Mouse (Mus musculus) liver (tissue): ENCODE data around the gene Efr3b.

Experiments
- DNase-seq: peaks from one replicate; pipeline ENCODE4 v3.0.0-alpha.2; 2020; ENCODE audit warnings: mixed read lengths

The Efr3b gene

DNA sequence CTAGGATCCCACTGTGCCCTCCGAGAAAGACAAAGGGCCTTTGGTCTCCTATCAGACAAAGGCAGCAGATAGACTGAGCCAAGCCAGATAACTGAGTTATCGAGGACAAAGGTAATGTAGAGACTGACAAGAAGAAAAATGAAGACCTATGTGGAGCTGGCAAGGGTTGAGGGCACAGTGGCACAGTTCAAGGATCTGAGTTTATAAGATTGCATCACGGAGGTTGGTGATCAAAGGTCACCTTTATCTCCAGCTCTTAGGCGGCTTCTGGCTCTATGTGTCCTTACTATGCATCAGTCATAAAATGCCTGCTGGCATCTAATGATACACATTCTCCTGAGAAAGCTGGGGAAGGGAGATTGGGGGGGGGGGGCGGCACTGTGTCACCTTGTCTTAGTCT lies 2.6 kb downstream of the Efr3b start:
- DNase-seq: no peak

DNA sequence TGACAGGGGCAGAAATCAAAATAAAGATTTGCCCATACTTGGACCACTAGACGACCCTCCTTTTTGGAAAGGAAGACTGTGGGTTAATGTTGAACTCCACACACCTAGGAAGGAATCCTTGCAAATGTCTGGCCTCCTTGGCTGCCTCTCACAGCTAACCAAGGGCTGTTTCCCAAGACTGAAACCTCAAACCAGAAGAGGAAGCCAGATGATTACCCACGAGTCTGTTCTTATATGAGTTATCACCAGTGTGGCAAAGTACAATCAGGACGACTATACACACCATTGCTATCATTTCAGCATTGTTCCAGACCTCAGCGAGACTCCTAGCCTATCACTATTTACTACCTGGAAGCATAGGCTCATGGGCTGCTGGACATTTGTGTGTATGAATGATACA lies 9.7 kb downstream of the Efr3b start:
- no peak for DNase-seq

DNA sequence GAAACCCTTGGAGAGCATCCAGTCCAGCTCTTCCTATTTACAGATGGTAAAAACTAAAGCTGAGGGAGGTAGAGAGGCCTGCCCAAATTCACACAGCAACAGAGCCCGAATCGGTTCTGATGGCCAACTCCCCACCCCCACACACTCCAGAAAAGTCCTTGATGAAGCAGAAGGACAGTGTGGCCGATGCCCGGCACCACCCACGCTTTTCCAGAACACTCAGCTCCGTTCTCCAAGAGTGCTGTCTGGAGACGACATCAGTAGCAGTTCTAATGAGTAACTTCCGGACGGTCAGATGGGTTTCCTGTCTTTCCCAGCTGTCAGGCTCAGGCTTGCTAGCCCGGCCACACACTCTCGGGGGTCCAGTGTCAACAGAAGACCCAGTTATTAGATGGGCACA lies 10.2 kb downstream of the Efr3b start:
- no peak for DNase-seq

DNA sequence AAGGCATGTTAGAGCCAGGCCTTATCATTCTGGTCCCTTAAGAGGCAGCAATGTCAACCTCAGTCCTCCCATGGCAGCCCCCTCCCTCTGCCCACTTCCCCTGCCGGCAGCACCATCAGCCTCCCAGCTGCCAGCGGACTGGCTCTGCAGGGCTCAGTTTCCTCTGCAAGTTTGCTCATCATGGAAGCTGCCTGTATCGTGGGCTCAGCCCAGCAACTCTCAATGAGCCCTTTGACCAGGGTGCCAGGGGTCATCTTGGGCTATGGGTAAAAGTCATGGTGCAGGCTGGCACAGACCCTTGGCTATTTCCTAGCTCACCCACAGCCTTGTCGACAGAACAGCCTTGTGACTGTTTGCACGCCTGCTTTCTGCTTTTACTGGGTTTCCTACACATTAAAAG lies 14.4 kb downstream of the Efr3b start:
- DNase-seq: no peak

DNA sequence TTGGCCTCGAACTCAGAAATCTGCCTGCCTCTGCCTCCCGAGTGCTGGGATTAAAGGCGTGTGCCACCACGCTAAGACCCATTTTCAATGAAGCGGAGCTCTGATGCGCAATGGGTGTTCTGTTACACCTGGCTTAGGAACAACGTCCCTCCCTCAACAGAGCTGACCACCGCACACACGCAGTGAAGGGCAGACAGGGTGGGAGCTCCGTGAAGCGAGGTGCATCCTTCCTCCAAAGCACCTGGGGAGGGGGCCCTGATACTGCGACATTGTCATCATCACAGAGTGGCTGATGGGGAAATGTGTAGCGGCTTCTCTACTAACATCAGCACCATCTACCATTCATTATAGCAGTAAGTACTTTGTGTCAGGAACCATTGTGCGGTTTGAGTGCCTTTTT lies 15.2 kb downstream of the Efr3b start:
- no peak for DNase-seq

DNA sequence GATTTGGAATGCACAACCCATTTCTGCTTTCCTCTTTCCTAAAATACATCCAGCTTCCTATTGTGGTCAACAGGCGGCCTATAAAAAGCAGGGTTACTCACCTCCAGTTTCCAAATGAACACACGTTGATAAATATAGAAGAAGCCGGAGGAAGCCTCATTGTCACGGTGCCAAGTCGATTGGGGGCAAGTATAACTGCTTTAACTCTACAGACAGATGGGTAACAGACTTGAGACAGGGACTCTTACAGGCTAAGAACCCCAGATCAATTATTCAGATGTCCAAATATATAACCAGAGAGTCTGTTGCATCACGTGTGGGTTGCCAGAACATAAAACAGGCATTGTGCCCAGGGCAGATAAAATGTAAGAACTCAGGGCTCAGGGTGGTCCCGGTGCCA lies 15.9 kb downstream of the Efr3b start:
- DNase-seq: no peak

DNA sequence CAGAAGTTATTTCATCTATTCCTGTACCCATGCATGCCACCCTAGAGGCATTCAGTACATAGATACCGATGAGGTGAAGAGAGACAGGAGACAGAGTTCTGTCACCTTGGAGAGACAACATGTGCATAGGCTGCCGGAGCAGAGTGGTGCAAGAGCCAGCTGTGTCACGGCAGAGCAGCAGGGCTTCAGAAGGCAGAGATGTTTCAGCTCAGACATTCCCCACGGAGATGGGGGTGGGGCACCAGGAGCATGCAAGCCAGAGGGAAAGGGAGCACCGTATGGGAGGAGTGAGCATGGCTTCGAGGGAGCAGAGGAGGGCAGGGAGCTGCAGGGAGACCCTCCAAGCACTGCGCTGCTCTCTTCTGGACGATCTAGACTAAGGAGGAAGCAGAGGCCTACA lies 18.2 kb downstream of the Efr3b start:
- DNase-seq: no peak

DNA sequence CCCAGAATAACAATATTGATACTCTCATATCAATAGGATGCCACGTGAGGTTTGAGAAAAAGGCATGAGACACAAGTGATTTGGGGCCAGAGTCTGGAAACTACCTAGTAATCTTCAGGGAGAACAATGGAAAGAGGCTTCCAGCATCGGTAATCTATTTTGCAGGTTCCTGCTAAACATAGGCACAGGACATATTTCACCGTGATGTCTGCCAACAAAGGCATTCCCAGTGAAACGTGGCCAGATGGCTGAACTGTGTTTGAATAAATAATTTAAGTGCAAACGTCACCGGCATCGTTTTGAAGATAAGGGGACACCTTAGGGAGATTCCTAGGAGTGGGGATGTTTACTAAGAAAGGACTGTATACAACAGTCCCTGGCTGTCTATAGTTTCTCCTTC lies 22.4 kb downstream of the Efr3b start:
- DNase-seq: no peak

DNA sequence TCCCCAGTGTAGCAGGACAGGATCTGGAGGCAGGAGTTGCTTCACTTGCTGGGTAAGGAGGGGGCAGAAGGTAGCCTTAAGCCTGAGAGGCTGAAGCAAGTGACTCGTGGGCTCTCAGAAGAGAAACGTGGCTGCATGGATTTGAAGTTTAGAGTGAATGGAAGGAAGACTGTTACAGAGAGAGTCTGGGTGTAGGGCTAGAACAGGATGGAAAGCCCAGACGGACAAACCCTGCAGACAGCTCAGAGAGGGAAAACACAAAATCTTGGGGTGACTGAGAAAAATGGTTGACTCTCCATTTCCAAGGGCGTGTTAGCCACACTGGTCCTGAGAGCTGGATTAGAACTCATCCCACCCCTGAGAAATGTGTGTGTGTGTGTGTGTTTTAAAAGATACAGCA lies 23.0 kb downstream of the Efr3b start:
- no peak for DNase-seq

DNA sequence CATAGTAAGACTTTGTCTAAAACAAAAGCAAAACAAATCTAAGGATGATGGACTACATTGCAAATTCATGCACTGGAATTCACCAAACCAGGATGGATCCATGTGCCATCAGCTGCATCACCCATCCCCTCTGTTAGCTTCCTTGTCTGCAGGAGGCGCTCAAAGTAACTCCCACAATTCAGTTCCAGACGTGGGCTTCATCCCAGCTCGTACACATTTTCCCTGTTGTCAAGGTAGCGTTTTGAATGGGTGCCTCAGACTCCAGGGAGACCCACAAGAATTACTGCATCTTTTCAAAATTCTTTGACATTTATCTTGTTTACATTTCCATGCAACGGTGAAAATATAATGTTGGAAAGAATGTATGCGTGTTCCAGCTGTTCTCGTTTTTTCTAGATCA lies 23.5 kb downstream of the Efr3b start:
- DNase-seq: no peak

DNA sequence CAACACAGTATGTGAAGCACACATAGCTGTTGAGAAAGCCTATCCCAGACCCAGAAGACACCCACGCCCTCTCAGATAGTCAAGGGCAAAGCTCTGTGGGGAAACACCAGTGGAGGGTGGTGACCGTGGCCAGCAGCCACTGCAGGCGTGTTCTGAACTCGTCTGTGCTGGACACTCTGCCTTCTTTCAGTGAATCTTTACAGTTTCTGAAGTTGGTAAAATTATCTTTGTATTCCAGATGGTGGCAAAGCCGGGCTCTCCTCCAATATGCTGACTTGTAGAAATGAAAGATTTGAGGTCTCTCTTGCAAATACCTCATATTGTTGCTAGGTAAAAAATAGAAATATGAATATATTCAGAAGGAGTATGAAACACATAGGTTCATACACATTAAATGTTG lies 27.0 kb downstream of the Efr3b start:
- no peak for DNase-seq

DNA sequence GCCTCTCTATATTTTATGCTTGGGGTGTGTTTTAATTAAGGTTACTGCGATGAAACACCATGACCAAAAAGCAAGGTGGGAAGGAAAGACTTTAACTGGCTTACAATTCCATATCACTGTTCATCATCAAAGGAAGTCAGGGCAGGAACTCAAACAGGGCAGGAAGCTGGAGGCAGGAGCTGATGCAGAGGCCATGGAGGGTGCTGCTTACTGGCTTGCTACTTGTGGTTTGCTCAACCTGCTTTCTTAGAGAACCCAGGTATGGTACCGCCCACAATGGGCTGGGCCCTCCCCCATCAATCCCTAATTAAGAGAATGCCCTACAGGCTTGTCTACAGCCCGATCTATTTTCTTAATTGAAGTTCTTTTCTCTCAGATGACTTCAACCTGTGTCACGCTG lies 27.4 kb downstream of the Efr3b start:
- no peak for DNase-seq

DNA sequence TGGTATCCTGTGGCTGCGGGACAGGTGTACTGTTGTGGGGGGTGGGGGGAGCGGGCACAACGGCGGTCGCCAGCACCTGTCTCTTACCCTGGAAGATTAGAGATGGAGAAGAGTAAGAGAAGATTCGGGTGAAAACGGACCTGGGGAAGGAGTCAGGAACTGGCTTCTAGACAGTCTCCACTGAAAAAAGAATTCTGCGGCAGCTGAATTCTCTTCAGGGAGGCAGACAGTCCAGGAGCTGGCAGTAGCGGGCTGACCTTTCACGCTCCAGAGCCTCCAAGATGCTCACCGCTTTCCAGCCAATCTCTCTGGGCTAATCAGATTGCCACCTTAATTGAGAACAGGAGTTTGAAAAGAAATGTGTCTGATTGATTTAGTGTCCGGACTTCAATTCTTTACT lies 30.0 kb downstream of the Efr3b start:
- no peak for DNase-seq

DNA sequence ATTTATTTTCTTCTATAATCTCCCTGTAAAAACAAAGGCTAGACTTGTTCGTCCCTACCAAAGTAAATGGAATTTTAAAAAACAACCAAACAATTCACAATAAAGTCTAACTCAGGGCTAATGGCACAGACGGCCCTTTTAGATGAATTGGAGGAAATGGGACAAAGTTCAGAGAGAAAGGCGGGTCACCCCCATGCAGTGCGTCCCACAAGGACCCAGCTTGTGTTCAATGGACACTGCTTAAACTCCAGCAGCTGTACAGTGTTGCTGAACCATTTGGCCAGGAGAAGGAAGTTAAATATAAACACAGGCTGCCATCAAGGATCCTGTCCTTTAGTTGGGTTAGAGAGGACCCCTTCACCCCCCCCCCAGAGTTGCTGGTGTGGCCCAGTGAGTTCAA lies 30.9 kb downstream of the Efr3b start:
- DNase-seq: no peak

DNA sequence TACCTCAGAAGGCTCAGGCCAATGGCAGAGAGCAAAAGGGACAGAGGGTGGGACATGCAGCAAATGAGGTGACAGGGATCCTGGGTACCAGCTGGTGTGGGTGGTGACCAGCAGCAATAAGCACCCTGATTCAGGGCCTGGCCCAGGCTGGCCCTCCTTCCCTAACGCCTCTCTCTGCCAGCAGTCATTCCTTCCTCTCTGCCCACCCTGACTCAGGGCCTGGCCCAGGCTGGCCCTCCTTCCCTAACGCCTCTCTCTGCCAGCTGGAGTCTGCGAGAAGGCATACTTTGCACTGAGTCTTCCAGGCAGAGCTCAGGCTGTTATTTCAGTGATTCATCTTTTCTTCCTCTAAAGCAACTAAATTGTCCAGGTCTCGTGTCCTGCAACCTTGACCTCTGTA lies 31.5 kb downstream of the Efr3b start:
- no peak for DNase-seq

DNA sequence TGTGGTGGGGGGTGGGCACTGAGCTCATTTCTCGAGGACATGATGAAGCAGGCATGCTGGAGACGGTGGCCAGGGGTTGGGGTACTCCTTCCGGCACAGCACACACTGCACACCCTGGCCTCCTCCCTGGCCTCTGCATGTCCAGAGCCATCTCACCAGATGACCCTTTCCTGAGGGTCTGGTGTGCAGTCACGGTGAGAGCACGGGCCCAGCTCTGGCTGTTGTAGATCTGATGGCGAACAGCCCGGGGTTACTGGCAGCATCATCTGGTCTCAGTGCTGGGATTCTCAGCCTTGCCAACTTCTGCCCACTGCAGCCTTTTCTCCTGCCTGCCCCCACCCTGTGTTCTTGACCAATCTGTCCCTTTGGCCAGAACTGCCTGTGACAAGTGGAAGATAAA lies 32.6 kb downstream of the Efr3b start:
- DNase-seq: no peak

DNA sequence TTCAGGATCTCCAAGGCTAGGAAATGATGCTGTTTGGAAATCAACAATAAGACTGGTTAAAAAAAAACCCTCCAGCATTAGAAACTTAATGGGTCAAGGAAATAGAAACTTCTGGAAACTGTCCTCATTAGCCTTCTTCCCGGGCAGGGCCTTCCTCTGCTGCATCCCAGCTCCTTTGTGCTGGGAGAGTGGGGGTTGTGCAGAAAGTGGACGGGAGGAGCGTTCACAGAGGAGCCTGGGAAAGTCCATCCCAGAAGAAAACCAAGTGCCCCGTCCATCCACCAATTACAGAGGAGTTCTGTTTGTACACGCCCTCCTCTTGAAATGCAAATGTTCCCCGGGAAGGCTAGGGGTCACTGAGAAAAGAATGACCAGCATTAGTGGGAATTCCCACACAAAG lies 34.1 kb downstream of the Efr3b start:
- no peak for DNase-seq

DNA sequence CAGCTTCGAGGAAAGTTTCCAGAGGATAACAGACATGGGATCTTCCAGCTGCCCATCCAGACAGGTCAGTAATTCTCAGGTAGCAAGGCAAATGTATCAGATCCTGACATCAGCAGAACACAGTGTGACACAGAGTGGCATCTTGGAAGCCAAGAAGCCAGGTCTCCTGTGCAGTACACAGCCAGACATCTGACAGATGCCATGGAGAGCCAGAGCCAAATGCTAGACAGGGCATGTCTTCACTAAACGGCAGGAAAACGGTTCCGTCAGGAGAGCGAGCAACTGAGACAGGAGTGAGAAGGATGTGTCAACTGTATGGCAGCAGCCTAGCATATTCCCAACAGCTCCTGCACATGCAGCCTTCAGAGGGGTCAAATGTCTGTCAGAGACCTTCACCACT lies 38.3 kb downstream of the Efr3b start:
- no peak for DNase-seq

DNA sequence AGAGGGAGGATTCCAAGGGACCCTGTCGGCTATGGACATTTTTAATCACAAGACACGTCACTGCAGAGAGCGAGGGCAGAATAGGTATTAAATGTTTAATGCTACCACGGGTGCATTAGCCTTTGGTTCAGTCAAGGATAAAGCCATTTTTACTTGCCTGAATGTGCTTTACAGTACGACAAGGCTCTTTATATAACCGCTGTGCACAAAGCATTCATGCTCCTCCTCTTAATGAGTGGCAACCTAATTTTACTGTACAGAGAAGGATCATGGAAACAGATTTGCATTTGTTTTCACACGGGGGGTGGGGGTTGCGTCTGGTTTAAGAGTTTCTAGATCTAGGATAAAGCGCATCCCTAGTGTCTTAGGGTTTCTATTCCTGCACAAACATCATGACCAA lies 42.0 kb downstream of the Efr3b start:
- DNase-seq: no peak

DNA sequence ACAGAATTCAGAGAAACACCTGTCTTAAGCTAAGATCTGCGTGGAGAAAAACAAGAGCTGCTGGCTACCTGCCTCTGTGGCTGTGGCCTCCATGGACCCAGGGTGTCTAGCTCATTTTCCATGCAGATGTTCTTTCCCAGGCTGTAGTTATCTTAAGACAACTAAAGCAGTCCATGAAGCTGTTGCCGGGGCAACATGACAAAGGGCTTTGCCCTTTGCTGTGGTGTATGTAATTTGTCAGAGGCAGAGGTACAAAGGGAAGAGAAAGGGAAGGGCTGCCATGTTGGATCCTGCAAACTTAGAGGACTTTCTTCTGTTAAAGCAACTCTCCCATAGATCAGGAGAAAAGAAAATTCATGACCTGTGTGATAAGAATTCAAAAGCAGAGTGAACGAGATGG lies 47.7 kb downstream of the Efr3b start:
- DNase-seq: no peak

DNA sequence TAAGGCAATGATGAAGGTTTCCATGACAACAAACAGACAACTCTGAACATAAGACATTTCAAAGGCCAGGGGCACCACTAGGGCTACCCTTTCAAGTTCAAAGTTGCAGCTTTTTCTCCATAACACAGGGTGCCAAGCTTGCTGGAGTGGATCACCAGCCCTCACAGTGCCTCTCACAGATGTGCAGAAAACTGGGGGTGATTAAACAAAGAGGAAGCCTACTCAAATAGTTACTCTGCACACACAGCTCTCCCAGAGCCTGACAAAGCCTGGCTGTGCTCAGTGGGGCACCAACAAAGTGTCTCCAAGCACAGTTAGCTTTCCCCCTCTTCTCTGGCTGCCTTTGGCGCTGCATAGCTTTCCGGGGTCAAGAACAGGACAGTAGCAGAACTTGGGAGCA lies 48.8 kb downstream of the Efr3b start:
- no peak for DNase-seq

DNA sequence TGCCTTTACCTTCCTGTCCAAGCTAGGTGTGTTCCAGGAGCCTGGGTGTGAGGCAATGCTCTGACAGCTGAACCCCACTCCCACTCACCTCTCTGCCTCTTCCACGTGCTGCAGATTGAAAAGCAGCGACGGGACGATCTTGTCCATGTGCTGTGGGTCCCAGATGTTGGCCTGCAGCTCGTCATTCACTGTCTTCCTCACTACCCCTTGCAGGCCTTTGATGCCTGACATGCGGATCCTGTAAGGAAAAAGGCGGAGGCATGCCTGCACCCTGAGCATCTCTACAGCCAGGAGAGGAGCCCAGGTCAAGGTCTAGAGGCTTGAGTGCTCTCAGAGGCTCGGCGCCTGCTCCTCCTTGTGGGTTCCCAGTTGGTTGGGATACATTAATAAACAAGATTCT lies 54.3 kb downstream of the Efr3b start:
- no peak for DNase-seq

DNA sequence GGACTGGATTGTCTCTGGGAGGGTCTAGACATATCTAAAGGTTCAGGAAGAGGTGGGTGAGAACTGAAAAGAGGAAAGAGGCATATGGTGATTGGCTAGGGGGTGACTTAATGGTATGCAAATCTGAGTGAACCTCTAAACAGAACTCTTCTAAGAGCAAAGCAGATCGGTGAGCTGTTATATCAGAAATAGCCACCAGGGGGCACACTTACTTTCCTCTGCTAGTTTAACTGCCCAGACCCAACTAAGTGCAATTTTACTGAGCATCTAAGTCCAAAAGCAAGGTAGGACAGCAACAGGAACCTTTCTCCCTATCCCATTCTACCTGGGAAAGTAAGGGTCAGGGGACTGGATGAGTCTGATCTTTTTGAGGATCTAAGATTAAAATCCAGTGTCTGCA lies 55.0 kb downstream of the Efr3b start:
- DNase-seq: peak; percentile 65

DNA sequence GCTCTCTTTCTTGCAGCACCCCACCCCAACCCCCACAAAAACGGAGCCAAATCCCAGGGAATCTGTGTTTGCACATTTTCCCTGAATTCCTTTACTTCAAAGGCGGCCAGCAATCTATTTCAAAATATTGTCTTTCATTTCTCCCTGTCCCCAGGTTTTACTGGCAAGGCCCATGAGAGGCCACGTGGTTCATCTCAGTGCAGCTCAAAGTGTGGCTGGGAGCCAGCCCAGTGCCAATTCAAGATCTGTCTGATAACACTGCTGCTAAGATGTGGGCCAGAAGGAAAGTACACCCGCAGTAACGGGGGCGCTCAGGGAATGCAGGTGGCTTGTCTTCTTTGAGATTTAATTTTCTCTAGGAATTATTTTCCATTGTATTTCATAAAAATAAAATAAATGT lies 56.5 kb downstream of the Efr3b start:
- DNase-seq: no peak

DNA sequence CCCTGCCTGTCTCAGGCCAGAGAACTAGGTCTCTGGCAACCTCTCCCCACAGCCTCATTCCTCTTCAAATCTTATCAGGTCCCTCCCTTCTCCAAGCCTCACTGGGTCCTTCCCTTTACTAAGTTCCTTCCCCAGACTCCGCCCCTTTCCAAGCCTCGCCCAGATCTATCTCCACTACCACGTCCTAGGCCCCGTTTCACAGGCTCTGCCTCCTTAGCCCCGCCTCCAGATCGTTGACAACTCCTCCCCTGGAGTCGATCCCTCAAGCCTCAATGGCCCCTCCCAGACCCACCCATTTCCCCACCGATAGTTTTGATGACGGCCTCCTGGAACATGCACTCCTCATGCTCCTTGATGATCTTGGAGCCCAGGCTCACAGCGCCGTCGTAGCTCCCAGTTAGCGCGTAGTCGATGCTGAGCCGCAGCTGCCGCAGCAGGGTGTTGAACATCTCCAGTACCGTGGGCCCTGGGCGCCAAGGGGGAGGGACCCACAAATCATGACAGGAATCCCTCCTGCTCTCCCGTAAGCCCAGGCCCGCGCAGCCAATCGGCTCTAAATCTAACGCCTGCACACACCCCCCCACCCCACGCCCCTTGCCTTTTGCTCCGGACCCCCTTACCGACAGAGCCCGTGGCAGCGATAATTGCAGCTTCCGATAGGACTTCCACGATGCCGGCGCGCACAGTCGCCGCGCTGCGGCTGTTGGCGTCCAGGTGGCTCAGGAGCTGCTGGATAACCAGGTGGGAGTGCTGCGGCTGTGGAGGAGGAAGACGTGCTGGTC lies 57.2 kb downstream of the Efr3b start:
- peak; percentile 87 for DNase-seq

DNA sequence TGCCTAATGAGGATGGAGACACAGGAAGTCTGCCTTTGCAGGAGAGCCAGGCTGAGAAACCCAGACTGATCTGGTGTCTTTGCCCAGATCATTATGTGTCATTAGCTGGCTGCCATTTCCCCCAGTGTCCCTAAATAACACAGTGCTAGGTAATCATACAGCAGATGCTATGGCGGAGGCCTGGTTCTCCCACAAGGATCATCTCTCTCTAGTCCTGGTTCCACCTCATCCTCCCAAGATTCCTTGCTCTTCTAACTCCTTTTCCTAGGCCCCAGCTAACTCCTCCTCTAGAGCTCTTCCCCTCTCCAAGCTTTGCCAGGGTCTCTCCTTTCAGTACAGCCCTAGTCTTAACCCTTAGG lies 57.7 kb downstream of the Efr3b start:
- DNase-seq: no peak
